Mouse (Mus musculus) spleen, postnatal 0 days (tissue): ENCODE results near the gene Rrn3. TPM values are rescaled to one million over a fixed set of nuclear protein-coding genes. Genes with fewer than 3 reads are reported as not detected.

Experiments
- polyA plus RNA-seq: library from polyadenylated mRNA; unstranded; fragments of >200 nt; fragmentation: Nextera tagmentation; extraction: Ambion mirVana; gene quantifications from 2 replicates; pipeline ENCODE4 v1.2.1, GENCODE M21; 2015

Rrn3 gene
- 28.2 and 28.3 TPM in 2 replicates for polyA plus RNA-seq

DNA sequence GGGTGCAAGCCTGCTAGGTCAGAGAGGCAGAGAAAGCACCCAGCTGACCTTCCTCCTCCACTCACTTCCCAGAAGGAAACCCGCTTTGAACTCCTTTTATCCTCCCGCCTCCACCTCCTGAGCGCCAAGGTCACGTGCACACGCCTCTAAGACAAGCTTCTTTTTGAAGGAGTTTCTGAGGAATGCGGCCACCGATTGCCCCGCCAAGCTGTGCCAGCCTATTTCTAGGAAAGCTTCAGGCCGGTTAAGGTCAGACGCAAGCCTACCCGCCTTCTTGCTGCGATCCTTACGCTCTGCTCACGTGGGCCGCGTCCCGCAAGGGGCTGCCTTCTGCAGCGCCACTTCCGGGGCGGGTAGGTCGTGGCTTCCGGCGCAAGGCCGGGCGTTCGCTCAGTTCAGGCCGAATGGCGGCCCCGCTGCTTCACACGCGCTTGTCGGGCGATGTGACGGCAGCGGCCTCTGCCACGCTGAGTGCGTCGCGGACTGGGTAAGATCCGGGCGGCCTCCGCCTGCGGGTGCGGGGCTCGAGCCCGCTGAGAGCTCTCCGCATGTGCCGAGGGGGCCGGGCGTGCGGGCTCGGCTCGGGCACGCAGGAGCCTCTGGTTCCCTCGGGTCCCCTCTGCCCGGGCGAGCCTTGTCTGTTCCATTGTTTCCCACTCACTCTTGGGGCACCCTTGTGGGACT is at the start of gene Rrn3:
TSS of gene Rrn3 (plus strand) at position 356 of the 684 bp plus-strand sequence.

GRCm38 (mm10) chr16:13818560-13819393 is 38.3 kb downstream of the Rrn3 start, which contains the start of gene Ntan1:
Gene Ntan1, plus strand, starts transcription at chr16:13818845.

Other genes starting within 250 kb of the Rrn3 start
- 22.3 and 24.7 TPM in 2 replicates for gene Parn, start 112.5 kb upstream of the Rrn3 start, polyA plus RNA-seq
- gene Bfar, start 108.8 kb upstream of the Rrn3 start, polyA plus RNA-seq: 19.7 and 23.5 TPM in 2 replicates
- gene 3110001I22Rik, start 108.8 kb upstream of the Rrn3 start, polyA plus RNA-seq: 3.2 and 4.3 TPM in 2 replicates
- not detected in 2 replicates for gene Pla2g10, start 49.7 kb upstream of the Rrn3 start, polyA plus RNA-seq
- gene Ntan1, start 38.1 kb downstream of the Rrn3 start, polyA plus RNA-seq: 65.9 and 71.8 TPM in 2 replicates
- 21.2 and 24.6 TPM in 2 replicates for gene Pdxdc1, start 122.4 kb downstream of the Rrn3 start, polyA plus RNA-seq
- gene Mpv17l, start 122.5 kb downstream of the Rrn3 start, polyA plus RNA-seq: 1.0 and 1.5 TPM in 2 replicates
- 0.11 and 0.29 TPM in 2 replicates for gene 2900011O08Rik, start 205.9 kb downstream of the Rrn3 start, polyA plus RNA-seq
- 0.41 and 0.72 TPM in 2 replicates for gene Ifitm7, start 206.2 kb downstream of the Rrn3 start, polyA plus RNA-seq